Mouse (Mus musculus) E14TG2a.4 (cell line): ENCODE results near the gene Igsf10.

Experiments
- CTCF ChIP-seq: conservative IDR thresholded peaks from 2 replicates; pipeline ENCODE4 v1.5.1; 2014; ENCODE audit warnings: low read length
- POU5F1 ChIP-seq: IDR thresholded peaks from 2 replicates; pipeline ENCODE4 v1.6.1; 2014; ENCODE audit warnings: low read length, borderline replicate concordance

- no peak for TF ChIP-seq CTCF
- TF ChIP-seq POU5F1, result no peak
These were observed 38.7 kb downstream of the Igsf10 start for GRCm38 (mm10) chr3:59305518-59305917.
